Mouse (Mus musculus): ENCODE data around the gene Tec. TPM values are rescaled to one million over a fixed set of nuclear protein-coding genes. Genes with fewer than 3 reads are reported as not detected.
A peak's percentile ranks its signal among the peaks of the same experiment; 100 is the strongest.
"Not testable (repeated sequence)": the region's sequence is repeated elsewhere in the genome, so short reads cannot be mapped to it uniquely, and the experiment has no call there.

The Tec gene
- total and polyA plus RNA-seq, 2 experiments from 2014 or later, result 2.1 to 4.0 TPM

- H3K27ac ChIP-seq (ENCODE audit: low read depth, low read length), result no peak overlapping the region
- no peak for ATAC-seq
- no peak overlapping the region for H3K4me3 ChIP-seq (ENCODE audit: low read depth, low read length)
- DNase-seq, result no peak
- no peak overlapping the region for H3K9ac ChIP-seq
- no peak for TF ChIP-seq CTCF (IDR thresholded peaks at IDR 0.05; ENCODE audit: low read depth)
- no peaks in the 10 kb centered on the region for H3K9me3 ChIP-seq (ENCODE audit: low read length)
- no peak overlapping the region for H3K4me2 ChIP-seq (ENCODE audit: low read depth)
- WGBS, result 83% methylated on average over 5 of the region's 5 CpGs
- H3K4me1 ChIP-seq (ENCODE audit: insufficient read depth), result 0 out of 2 replicates have a peak, but pooled peaks cover 4% of the 10 kb centered on the region
- H3K27me3 ChIP-seq (ENCODE audit: insufficient read depth, low read length), result no peaks in the 10 kb centered on the region
- H3K36me3 ChIP-seq (ENCODE audit: insufficient read depth), result no peaks in the 10 kb centered on the region
Measured at GRCm38 (mm10) chr5:72818513-72819180, 49.6 kb downstream of the Tec start.

- Histone ChIP-seq H3K4me1 (ENCODE audit: insufficient read depth) (0 out of 2 replicates have a peak, but pooled peaks cover 4% of the 10 kb centered on the region), H3K9ac (no peak overlapping the region), H3K36me3 (ENCODE audit: insufficient read depth) (no peaks in the 10 kb centered on the region), H3K27me3 (ENCODE audit: insufficient read depth, low read length) (no peaks in the 10 kb centered on the region), H3K9me3 (ENCODE audit: low read length) (no peaks in the 10 kb centered on the region), H3K27ac (ENCODE audit: low read depth, low read length) (peak overlapping the region; percentile 47; the same call in 1 of the 2 replicates), H3K4me3 (ENCODE audit: low read depth, low read length) (no peak overlapping the region), H3K4me2 (ENCODE audit: low read depth) (no peak overlapping the region)
- DNase-seq, result peak; percentile 51
- WGBS, result 36% methylated on average over 10 of the region's 10 CpGs
- TF ChIP-seq CTCF (IDR thresholded peaks at IDR 0.05; ENCODE audit: low read depth), result no peak
- ATAC-seq, result peak; percentile 46; the same call in 1 of the 2 replicates
Measured at GRCm38 (mm10) chr5:72817523-72818091, 50.7 kb downstream of the Tec start.

GRCm38 (mm10) chr5:72816960-72817359, 51.3 kb downstream of the Tec start:
- ATAC-seq; H3K4me3 ChIP-seq (ENCODE audit: low read depth, low read length); H3K4me1 ChIP-seq (ENCODE audit: insufficient read depth); H3K27ac ChIP-seq (ENCODE audit: low read depth, low read length); H3K36me3 ChIP-seq (ENCODE audit: insufficient read depth); H3K9ac ChIP-seq; H3K27me3 ChIP-seq (ENCODE audit: insufficient read depth, low read length); H3K4me2 ChIP-seq (ENCODE audit: low read depth); DNase-seq; H3K9me3 ChIP-seq (ENCODE audit: low read length): not testable (repeated sequence)
- WGBS, result 73% methylated on average over 7 of the region's 7 CpGs

GRCm38 (mm10) chr5:72816491-72816890, 51.8 kb downstream of the Tec start:
- Histone ChIP-seq H3K27me3 (ENCODE audit: insufficient read depth, low read length) (no peaks in the 10 kb centered on the region), H3K4me1 (ENCODE audit: insufficient read depth) (0 out of 2 replicates have a peak, but pooled peaks cover 4% of the 10 kb centered on the region), H3K4me2 (ENCODE audit: low read depth) (no peak overlapping the region)

GRCm38 (mm10) chr5:72816046-72816445, 52.2 kb downstream of the Tec start:
- ATAC-seq (no peak), DNase-seq (no peak)
- Histone ChIP-seq H3K27ac (ENCODE audit: low read depth, low read length) (no peak overlapping the region), H3K4me2 (ENCODE audit: low read depth) (no peak overlapping the region), H3K9ac (no peak overlapping the region), H3K27me3 (ENCODE audit: insufficient read depth, low read length) (no peaks in the 10 kb centered on the region), H3K36me3 (ENCODE audit: insufficient read depth) (no peaks in the 10 kb centered on the region), H3K4me1 (ENCODE audit: insufficient read depth) (0 out of 2 replicates have a peak, but pooled peaks cover 4% of the 10 kb centered on the region), H3K4me3 (ENCODE audit: low read depth, low read length) (no peak overlapping the region), H3K9me3 (ENCODE audit: low read length) (no peaks in the 10 kb centered on the region)
- WGBS, result 95% methylated on average over 1 of the region's 1 CpGs
- no peak for TF ChIP-seq CTCF (IDR thresholded peaks at IDR 0.05; ENCODE audit: low read depth)

More at GRCm38 (mm10) chr5:72816491-72816890, 51.8 kb downstream of the Tec start:
- H3K36me3 ChIP-seq (ENCODE audit: insufficient read depth), result no peaks in the 10 kb centered on the region
- no peaks in the 10 kb centered on the region for H3K9me3 ChIP-seq (ENCODE audit: low read length)
- no peak overlapping the region for H3K4me3 ChIP-seq (ENCODE audit: low read depth, low read length)
- peak; percentile 12; the same call in 1 of the 2 replicates for ATAC-seq
- no peak overlapping the region for H3K27ac ChIP-seq (ENCODE audit: low read depth, low read length)
- DNase-seq, result no peak
- H3K9ac ChIP-seq, result no peak overlapping the region
- no peak for TF ChIP-seq CTCF (IDR thresholded peaks at IDR 0.05; ENCODE audit: low read depth)
- WGBS, result 43% methylated on average over 2 of the region's 2 CpGs

- no peak for TF ChIP-seq CTCF (IDR thresholded peaks at IDR 0.05; ENCODE audit: low read depth)
- WGBS, result 90% methylated on average over 6 of the region's 6 CpGs
Measured at GRCm38 (mm10) chr5:72815361-72815760, 52.9 kb downstream of the Tec start.

GRCm38 (mm10) chr5:72814072-72814471, 54.2 kb downstream of the Tec start:
- Histone ChIP-seq H3K27me3 (ENCODE audit: insufficient read depth, low read length) (no peaks in the 10 kb centered on the region), H3K27ac (ENCODE audit: low read depth, low read length) (peak overlapping the region; percentile 22; the same call in 1 of the 2 replicates), H3K9me3 (ENCODE audit: low read length) (no peaks in the 10 kb centered on the region), H3K9ac (no peak overlapping the region), H3K4me1 (ENCODE audit: insufficient read depth) (0 out of 2 replicates have a peak, but pooled peaks cover 4% of the 10 kb centered on the region), H3K4me2 (ENCODE audit: low read depth) (no peak overlapping the region), H3K4me3 (ENCODE audit: low read depth, low read length) (no peak overlapping the region), H3K36me3 (ENCODE audit: insufficient read depth) (no peaks in the 10 kb centered on the region)
- TF ChIP-seq CTCF (IDR thresholded peaks at IDR 0.05; ENCODE audit: low read depth), result no peak
- DNase-seq, result peak; percentile 69
- 64% methylated on average over 5 of the region's 5 CpGs for WGBS
- peak; percentile 89 for ATAC-seq

More at GRCm38 (mm10) chr5:72815361-72815760, 52.9 kb downstream of the Tec start:
- H3K36me3 ChIP-seq (ENCODE audit: insufficient read depth), result no peaks in the 10 kb centered on the region
- no peaks in the 10 kb centered on the region for H3K27me3 ChIP-seq (ENCODE audit: insufficient read depth, low read length)
- no peaks in the 10 kb centered on the region for H3K9me3 ChIP-seq (ENCODE audit: low read length)
- H3K4me2 ChIP-seq (ENCODE audit: low read depth), result no peak overlapping the region
- H3K9ac ChIP-seq, result no peak overlapping the region
- H3K4me1 ChIP-seq (ENCODE audit: insufficient read depth), result 0 out of 2 replicates have a peak, but pooled peaks cover 4% of the 10 kb centered on the region
- no peak overlapping the region for H3K27ac ChIP-seq (ENCODE audit: low read depth, low read length)
- no peak overlapping the region for H3K4me3 ChIP-seq (ENCODE audit: low read depth, low read length)
- no peak for DNase-seq
- no peak for ATAC-seq

Data from forebrain, postnatal 0 days (tissue).